Mouse (Mus musculus) adrenal gland, postnatal 36 days (tissue): ENCODE measurements around the gene Homer3. TPM values are rescaled to one million over a fixed set of nuclear protein-coding genes. Genes with fewer than 3 reads are reported as not detected.
A peak's percentile ranks its signal among the peaks of the same experiment; 100 is the strongest.

Experiments
- DNase-seq, 2 experiments: peaks; one replicate each; pipeline ENCODE4 v3.0.0; 2021; ENCODE audit warnings: mixed read lengths in 1 of 2
- total RNA-seq, 2 experiments: library from RNA; stranded (reverse); gene quantifications; 2 replicates each; pipeline ENCODE4 v1.2.3; 2021

Homer3 gene
- total RNA-seq, 2 experiments from 2014 or later, result 16.7 to 20.9 TPM

DNA sequence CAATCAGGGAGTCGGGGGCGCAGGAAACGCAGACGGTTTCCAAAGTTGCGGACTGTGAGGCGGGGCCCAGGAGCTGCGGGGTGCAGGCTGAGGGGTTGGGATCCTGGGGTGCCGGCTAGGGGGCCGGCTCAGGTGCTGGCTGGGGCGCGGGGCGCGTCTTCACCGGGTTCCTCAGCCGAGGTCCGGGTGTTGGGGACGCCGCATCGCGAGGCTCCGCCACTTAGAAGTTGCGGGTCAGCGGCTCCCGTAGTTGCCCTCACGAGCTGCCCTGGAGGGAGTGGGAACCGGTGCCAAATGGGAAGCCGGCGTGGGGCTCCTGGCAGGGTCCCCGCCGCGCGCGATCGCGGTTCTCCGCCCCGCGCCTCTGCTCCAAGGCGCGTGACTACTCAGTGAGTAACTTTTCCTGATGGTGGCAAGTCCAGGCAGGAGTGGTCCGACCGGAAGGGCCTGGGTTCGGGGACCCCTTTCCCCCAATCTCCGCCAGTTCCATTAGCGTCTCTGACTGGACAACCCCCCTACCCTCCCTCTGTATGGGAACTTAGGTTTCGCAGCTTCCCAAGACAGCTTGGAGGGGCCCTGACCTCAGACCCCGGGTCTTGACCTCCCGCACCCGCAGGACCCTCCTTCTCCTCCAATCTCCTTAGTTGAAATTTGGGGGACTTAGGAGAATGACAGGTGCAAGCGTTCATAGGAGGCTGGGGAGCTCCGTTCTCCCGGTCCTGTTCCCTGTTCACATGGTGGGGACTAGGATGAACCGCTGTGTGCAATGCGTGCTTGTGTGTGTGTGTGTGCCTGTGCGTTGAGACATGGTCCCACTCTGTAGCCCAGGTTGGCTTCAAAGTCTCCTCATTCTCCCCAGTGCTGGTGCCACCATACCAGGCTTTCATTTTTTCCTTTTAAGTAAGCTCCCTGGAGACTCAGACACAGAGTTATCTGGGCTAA, 780 bp downstream of the Homer3 start:
- peak; percentile 44 to 56 for DNase-seq

DNA sequence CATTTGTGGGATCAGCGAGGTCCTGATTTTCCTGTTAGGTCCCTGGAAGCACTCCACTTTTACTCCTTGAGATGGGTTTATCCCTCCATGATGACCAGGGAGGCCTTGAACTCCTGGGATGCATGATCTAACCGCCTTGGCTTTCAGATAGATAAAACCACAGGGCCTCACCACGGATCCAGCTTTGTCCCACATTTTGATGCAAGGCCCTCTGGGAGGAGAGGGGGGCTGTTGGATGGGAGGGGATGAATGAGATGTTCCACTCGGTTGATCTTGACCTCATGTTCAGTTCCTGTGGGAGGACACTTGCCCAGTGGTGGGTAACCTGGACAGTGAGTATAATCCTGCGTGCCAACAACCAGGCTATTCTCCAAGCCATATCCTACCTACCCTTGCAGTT, 1.8 kb downstream of the Homer3 start:
- DNase-seq, result no peak

DNA sequence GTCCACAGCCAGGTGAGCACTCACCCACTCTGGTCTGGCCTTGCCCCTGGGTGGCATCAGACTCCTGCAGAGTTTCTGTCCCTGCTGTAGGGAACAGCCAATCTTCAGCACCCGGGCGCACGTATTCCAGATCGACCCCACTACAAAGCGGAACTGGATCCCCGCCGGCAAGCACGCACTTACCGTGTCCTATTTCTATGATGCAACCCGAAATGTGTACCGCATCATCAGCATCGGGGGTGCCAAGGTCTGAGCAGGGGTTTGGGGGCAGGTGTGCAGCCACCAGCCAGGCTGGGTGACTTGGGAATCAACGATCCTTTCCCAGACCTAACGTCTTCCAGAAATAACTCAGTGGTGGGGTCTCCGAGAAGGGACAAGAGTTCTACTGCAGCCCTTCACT, 2.7 kb downstream of the Homer3 start:
- DNase-seq, result no peak

DNA sequence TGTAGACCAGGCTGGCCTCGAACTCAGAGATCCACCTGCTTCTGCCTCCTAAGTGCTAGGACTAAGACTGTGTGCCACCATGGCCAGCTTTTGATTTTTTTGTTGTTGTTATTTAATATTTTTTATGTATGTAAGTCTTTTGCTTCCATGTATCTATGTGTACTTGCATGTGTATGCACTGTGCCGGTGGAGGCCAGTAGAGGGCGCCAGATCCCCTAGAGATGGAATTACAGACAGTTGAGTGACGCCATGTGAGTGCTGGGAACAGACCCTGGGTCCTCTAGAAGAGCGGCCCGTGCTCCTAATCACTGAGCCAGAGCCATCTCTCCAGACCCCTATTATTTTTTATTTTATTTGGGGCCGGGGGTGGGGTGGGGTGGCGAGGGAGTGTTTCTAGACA, 4.1 kb downstream of the Homer3 start:
- no peak for DNase-seq

DNA sequence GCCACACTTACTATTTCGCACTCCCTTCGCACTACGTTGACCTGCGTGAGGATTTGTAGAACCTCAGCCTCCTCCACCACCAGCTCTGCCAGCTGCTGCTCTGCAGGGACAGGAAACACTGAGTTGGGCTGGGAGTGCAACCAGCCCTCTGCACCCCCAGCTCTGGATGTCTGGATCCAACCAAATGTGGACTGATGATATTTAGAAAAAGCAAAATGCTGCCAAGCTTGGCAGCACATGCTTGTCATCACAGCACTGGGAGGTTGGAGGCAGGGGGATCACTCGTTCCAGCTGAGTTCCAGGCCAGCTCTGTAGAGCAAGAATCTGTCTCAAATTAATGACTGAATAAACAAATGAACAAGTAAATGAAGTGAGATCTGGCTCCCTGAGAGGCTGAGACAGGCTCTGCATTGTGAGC, 11.4 kb downstream of the Homer3 start:
- DNase-seq, result no peak

DNA sequence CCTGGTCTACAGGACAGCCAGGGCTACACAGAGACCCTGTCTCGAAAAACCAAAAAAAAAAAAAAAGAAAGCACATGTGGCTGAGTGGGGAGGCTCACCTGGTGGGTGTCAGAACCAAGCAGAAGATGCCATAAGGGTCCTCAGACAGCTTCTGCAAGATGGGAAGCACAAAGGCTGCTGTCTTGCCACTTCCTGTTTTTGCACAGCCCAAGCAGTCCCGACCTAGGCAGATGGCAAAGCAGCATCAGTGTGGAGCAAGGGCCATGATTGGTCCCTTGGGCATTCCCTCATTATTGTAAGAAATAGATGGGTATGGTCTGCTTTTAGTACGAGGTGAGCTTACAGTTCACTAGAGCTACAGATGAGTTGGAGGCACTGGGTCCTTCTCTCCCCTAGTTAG, 18.3 kb downstream of the Homer3 start:
- no peak for DNase-seq

DNA sequence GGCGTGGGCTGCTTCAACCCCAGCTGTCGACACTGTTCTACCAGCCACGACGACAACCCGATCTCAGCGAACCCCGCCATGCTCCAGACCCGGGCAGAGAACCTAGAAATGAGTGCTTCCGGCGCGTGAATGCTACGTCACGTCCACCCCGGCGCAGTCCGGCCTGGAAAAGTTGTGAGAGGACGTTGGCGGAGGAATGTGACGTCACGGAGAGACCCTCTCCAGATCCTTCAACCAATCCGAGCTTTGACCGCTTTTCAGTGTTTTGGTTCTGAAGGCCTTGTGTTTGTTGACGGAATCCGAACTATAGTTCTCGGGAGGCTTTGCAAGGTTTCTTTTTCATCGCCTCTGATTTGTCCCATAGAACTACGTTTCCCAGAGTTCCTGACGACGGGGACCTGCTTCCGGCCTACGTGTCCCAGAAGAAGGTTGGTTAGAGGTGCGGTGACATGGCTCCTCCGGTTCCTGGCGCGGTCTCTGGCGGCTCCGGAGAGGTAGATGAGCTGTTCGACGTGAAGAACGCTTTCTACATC, 19.8 kb downstream of the Homer3 start, which contains the start of the genes Ddx49 and Cope:
Gene Ddx49 (minus strand): TSS at position 132 of the 533 bp plus-strand sequence.
Gene Cope (plus strand): TSS at position 161 of the 533 bp plus-strand sequence.
- DNase-seq, result peak; percentile 94 to 95

DNA sequence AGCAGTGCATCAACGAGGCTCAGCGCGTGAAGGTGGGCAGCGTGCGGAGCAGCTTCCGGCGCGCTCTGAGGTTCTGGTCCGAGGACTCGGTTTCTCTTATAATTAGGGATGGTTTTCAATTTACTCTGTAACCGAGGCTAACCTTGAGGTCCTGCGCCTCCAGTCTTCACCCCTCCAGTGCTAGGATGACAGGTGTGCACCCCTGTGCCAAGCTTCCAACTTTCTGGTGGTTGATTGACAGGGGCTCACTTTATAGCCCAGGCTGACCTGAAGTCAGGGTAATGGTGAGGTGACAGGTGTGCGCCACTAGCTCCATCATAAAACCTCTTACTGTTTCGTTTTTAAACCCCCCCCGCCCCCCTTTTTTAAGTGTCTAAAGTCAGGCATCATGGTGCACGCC, 20.3 kb downstream of the Homer3 start:
- DNase-seq, result no peak

DNA sequence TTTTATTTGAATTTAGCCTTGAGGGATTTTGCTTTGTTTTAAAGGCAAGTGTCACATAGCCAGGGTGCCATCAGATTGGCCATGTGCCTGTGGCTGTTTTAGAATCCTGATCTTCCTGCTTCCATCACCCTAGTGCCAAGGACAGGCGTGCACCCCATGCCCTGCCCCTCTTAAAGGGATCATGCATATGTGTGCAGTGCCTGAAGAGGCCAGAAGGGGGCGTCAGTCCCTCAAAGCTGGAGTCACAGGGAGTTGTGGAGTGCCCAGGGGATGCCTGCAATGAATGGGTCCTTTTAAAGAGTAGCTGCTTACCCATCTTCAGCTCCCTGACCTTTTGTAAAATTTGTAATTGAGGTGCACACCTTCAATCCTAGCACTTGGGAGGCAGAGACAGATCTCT, 26.7 kb downstream of the Homer3 start:
- no peak for DNase-seq

DNA sequence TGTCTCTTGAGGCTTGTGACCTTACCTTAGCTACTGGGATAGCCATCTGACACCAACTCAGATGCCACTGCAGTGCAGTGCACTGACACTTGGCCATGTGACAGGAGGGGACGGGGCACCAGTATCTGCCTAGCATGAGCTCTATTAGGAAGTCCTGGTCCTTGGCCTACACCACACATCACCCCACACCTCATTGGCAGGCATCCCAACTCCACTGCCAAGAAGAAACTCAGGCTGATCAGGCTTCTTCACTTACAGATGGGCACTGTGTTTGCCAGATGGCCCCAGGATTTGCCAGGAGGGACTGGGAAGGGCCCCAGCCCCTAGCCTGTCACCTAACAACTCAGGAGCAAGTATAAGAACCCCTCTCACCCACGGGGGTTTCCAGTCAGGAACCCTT, 30.8 kb downstream of the Homer3 start:
- DNase-seq, result no peak

DNA sequence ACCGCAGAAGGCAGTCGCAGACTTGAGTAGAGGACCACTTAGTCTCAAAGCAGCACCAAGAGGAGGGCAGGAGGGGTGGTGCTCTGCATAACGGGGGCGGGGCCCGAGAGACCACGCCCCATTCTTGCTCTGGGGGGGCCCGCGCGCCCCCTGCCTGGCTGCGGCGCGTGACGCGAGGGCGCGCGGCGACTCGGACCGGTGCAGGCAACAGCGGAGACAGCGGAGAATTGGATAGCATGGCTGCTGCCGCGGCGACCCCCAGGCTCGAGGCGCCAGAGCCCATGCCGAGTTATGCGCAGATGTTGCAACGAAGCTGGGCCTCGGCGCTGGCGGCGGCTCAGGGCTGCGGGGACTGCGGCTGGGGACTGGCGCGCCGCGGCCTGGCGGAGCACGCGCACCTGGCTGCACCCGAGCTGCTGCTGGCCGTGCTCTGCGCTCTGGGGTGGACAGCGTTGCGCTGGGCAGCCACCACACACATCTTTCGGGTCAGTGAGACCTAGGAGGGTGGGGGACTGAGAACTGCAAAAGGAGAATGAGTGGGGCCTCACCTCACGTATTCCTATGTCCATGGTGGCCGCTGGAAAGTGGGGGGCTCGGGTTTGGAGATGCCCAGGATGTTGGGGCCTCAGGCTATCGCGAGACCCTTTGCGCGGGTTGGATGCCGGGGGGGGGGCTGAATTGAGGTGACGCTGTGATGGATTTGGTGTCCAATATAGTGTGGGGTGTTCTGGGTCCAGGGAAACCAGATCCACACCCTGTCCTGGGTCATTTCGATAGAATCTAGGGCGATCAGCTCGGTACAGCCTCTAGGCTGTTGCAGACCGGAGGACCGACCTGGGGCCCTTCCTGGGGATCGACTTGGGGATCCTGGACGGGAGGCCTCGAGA, 33.2 kb downstream of the Homer3 start, which contains the start of gene Cers1:
Gene Cers1 (plus strand): TSS at position 152 of the 887 bp plus-strand sequence.
- peak; percentile 72 to 81 for DNase-seq

DNA sequence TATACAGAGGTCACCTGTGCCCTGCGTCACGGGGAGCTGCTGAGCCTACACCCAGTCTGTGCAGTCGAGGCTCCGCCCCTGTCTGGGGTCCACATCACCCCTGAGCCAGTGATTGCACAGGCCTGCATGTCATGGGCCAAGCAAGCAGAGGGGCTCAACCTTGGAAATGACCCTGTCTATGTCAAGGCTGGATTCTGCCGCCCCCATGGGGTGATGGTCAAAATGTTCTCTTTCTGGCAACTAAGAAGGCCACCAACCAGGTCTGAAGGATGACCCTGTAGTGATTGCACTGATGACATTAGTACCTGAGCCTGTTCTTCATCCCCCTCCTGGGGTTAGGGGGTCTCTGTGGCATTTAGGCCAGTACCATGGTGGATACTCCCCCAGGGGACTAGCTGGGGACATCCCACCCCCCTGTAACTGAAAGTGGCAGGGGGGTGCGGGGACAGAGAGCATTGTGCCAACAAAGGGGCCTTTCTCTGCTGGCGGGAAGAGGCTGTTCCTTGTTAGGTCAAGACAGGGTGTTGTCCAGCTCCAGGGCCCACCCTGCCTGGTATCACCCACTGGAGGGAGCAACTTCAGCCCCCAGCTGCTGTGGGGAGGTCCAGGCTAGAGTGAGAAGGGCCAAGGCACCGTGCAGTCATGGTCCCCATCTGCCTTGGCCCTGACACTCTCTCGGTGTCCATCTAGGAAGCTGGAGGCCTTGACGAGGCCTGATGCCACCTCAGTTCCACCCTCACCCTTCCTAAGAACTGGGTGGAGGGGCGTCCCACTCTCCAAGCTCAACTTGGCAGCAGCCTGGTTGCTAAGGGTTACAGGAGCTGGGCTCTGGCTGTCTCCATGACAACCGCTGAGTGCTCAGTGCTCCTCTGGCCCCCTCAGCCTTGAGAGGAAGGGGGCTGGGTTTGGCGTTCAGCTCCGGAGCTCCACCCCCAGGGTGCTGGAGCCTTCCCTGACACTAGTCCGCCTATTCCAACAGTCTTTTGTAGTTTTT, 34.2 kb downstream of the Homer3 start:
- DNase-seq, result peak; percentile 50 to 60

DNA sequence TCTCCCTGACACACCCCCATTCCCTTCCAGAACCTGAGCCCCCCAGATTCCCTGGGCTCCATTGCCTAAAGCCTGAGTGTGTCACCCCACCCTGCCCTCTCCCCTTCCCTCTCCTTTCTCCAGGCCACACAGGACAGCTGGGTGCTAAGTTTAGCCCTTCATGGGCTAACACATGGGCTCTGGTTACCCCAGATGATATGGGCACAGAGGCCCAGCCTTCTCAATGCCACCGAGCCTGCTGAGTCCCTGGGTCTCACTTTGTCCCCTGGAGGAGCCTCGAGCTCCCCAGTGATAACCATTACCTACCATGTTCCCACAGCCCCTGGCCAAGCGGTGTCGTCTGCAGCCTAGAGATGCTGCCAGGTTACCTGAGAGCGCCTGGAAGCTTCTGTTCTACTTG, 35.2 kb downstream of the Homer3 start:
- no peak for DNase-seq

DNA sequence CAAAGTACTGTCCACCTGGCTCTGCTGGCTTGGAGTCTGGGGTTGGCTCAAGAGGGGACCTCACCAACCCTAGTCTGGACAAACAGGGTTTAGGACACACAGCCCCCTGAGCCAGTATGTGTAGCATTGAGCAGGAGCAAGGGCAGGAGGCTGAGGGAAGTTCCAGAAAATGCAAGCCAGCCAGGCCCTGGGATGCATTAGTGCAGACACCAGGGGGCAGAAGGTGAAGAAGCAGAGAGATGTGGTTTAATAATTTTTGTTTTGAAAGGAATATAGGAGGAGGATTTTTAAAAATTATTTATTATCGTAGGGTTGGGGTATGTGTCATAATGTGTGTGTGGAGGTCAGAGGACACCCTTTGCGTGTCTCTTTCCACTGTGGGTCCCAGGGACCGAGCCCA, 41.1 kb downstream of the Homer3 start:
- DNase-seq, result no peak

DNA sequence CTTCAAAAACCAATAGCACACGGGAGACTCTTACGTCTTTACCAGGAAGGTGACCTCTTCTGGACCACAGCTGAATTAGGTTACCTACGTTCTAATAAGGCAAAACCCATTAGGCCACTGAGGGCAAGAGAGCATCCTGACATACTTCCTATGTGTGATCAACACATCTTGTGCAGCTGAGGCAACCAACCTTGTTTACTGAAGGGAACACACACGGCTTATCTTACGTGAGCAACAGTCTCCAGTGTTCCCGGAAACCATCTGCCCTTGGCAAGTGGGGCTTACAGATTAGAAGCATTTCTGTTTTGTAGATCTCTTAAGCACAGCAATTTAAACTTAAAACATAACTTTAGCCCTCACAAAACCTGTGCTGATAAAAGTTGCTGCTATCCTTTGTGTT, 44.9 kb downstream of the Homer3 start:
- no peak for DNase-seq

DNA sequence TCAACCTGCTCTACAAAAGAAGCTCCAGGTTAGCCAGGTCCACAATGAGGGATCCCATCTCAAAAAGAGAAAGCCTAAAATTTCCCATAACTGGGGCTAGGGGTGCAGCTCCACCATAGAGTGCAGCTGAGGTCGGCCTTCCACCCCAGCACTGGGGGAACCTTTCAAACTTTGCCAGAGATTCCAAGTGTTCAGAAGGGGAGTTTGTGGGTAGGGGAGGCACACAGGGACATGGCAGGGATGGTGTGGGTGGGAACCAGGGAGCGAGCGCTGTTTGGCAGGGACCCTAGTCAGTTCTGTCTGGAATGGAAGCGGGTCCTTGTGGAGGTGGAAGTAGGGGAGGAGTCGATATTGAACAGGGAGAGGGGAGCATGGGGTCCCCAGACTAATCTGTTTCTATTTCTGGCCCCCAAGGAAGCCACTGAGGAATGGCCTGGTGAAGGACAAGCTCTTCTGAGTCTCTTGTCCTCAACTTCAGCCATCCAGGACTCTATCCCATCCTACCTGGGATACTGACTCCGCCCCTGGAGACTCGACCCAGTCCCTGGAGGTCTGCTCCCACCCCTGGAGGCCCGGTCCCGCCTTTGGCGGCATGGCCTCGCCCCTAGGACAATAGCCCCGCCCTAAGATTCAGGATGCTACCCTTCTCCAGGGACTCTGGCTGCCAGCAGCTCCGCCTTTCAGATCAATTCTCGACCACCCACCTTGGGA, 46.7 kb downstream of the Homer3 start, which contains the start of gene Gdf1:
Gene Gdf1 (plus strand): TSS at position 694 of the 711 bp plus-strand sequence.
- DNase-seq, result no peak

DNA sequence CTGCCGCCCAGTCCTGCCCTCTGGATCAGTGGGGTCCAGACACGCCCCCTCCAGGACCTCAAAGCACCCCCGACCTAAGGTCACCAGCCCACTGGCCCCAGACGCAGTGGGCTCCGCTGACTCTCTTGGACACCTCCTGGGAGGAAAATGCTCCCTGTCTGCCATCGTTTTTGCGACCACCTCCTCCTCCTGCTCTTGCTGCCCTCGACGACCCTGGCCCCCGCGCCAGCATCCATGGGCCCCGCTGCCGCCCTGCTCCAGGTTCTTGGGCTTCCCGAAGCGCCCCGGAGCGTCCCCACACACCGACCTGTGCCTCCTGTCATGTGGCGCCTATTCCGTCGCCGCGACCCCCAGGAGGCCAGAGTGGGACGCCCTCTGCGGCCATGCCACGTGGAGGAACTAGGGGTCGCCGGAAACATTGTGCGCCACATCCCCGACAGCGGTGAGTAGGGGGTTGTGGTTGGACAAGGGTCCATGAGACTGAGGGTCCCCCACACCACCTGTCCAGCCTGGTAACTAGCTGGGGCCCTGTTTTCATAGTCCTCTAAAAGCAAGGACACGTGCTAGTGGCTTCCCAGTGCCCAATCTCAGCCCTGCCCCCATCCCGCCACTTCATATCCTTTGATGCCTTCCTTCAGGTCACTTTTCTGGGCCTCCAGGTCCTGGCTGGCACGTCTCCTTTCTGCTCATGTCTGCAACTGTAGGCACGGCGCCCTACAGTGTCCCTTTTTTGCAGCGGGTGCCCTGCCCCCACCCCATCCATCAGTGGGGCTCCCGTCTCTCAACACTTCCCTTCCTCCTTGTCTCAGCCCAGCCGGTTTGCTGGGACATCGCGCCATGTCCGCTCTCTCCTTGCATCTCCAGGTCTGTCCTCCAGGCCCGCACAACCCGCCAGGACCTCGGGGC, 47.5 kb downstream of the Homer3 start:
- DNase-seq, result peak in 1 of 2 experiments; percentile 54

DNA sequence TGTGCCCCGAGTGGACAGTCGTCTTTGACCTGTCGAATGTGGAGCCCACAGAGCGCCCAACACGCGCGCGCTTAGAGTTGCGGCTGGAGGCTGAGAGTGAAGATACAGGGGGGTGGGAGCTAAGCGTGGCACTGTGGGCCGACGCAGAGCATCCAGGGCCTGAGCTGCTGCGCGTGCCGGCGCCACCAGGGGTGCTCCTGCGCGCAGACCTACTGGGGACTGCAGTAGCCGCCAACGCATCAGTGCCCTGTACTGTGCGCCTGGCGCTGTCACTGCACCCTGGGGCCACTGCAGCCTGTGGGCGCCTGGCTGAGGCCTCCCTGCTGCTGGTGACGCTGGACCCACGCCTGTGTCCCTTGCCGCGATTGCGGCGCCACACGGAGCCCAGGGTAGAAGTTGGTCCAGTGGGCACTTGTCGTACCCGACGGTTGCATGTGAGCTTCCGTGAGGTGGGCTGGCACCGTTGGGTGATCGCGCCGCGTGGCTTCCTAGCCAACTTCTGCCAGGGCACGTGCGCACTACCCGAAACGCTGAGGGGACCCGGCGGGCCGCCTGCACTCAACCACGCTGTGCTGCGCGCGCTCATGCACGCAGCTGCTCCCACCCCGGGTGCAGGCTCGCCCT, 48.2 kb downstream of the Homer3 start:
- DNase-seq, result peak; percentile 70 to 80

DNA sequence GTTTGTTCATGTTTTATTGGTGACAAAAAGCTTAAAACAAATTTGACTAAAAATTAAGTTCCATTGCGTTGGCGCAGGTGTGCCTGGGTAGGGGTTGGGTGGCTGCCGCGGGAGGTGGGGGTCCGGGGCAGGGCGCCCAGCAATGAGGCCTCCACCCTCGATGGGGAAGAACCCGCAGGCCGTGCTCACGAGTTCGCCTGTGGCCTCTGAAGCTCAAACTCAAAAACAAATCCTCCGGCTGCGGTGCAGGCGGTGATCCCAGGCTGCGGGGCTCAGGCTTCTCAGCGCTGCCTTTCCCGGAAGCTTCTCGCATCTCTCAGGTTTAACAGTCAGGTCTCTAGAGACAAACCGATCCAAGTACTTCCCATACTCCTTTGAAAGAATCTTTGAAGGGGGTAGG, 48.9 kb downstream of the Homer3 start:
- DNase-seq, result no peak
